Mouse (Mus musculus) olfactory bulb, adult 2 months (tissue): ENCODE results near the gene Atp2a2. TPM values are rescaled to one million over a fixed set of nuclear protein-coding genes. Genes with fewer than 3 reads are reported as not detected.

Source experiments
- H3K27ac ChIP-seq: fragments of 200-500 bp; 2 replicates; pipeline ENCODE4 v1.5.1; 2012; ENCODE audit warnings: low read depth, low read length; ENCODE audit not compliant: insufficient read depth
- H3K4me1 ChIP-seq: fragments of 200-500 bp; 2 replicates; pipeline ENCODE4 v1.6.1; 2012; ENCODE audit warnings: low read length; ENCODE audit not compliant: control insufficient read depth, insufficient read depth
- H3K4me3 ChIP-seq: fragments of 200-500 bp; 2 replicates; pipeline ENCODE4 v1.5.1; 2012; ENCODE audit warnings: mild to moderate bottlenecking, low read depth, low read length, moderate library complexity; ENCODE audit not compliant: insufficient read depth
- CTCF ChIP-seq: fragments of 200-500 bp; IDR thresholded peaks from 2 replicates; pipeline ENCODE4 v1.5.1; 2012; ENCODE audit warnings: low read depth, mild to moderate bottlenecking, low read length, moderate library complexity; ENCODE audit not compliant: insufficient read depth
- POLR2A ChIP-seq: fragments of 200-500 bp; IDR thresholded peaks from 2 replicates; pipeline ENCODE4 v1.6.1; 2012; ENCODE audit warnings: mild to moderate bottlenecking, low read depth, low read length, moderate library complexity; ENCODE audit not compliant: insufficient read depth
- WGBS: fragments of 180-500 bp; shearing (Covaris S2); methylation state at CpG from one replicate; pipeline ENCODE4 v1.1.7; 2018; 5-methylcytosine and 5-hydroxymethylcytosine counted together
- polyA plus RNA-seq: library from polyadenylated mRNA; stranded (reverse); fragments of >200 nt; gene quantifications from 2 replicates; pipeline ENCODE4 v1.2.4, GENCODE M21; 2012; ENCODE audit warnings: low replicate concordance; ENCODE audit not compliant: missing spikeins, insufficient read depth, insufficient read length

The Atp2a2 gene
- polyA plus RNA-seq, 1 experiment: 352 TPM

- TF ChIP-seq POLR2A (no peak), CTCF (no peak)
- WGBS: 96% methylated on average over 5 of the region's 5 CpGs
- no peak overlapping the region for H3K4me3 ChIP-seq
These were observed 87.7 kb downstream of the Atp2a2 start for GRCm38 (mm10) chr5:122414351-122414750.

GRCm38 (mm10) chr5:122412826-122413225 is 89.2 kb downstream of the Atp2a2 start:
- Histone ChIP-seq H3K4me3 (no peak overlapping the region), H3K4me1 (no peaks in the 10 kb centered on the region), H3K27ac (no peak overlapping the region)
- 65% methylated on average over 6 of the region's 6 CpGs for WGBS
- no peak for TF ChIP-seq CTCF
- TF ChIP-seq POLR2A: no peak

More at GRCm38 (mm10) chr5:122414351-122414750, 87.7 kb downstream of the Atp2a2 start:
- no peak overlapping the region for H3K27ac ChIP-seq
- no peaks in the 10 kb centered on the region for H3K4me1 ChIP-seq

GRCm38 (mm10) chr5:122411892-122412291 is 90.1 kb downstream of the Atp2a2 start:
- no peak overlapping the region for H3K27ac ChIP-seq
- no peaks in the 10 kb centered on the region for H3K4me1 ChIP-seq
- TF ChIP-seq CTCF (no peak), POLR2A (no peak)
- 82% methylated on average over 5 of the region's 5 CpGs for WGBS
- H3K4me3 ChIP-seq: no peak overlapping the region

GRCm38 (mm10) chr5:122409692-122410645 is 92.1 kb downstream of the Atp2a2 start:
- no peak overlapping the region for H3K27ac ChIP-seq
- TF ChIP-seq CTCF (no peak), POLR2A (no peak)
- no peaks in the 10 kb centered on the region for H3K4me1 ChIP-seq
- WGBS: 91% methylated on average over 19 of the region's 19 CpGs
- H3K4me3 ChIP-seq: no peak overlapping the region

GRCm38 (mm10) chr5:122405537-122405936 is 96.5 kb downstream of the Atp2a2 start:
- 93% methylated on average over 10 of the region's 10 CpGs for WGBS
- no peak overlapping the region for H3K4me3 ChIP-seq
- TF ChIP-seq POLR2A (no peak), CTCF (no peak)
- no peak overlapping the region for H3K27ac ChIP-seq
- peaks cover 8% of the 10 kb centered on the region for H3K4me1 ChIP-seq

Other genes with a start within 250 kb of the Atp2a2 start
- not detected in 2 replicates for gene Tctn1, start 237.8 kb downstream of the Atp2a2 start, polyA plus RNA-seq
- gene Pptc7, start 217.9 kb downstream of the Atp2a2 start, polyA plus RNA-seq: not detected in 2 replicates
- gene Rad9b, start 148.0 kb downstream of the Atp2a2 start, polyA plus RNA-seq: not detected in 2 replicates
- gene Vps29, start 147.9 kb downstream of the Atp2a2 start, polyA plus RNA-seq: 225 TPM in 1 of 2 replicates, not detected in the other
- gene Gpn3, start 130.3 kb downstream of the Atp2a2 start, polyA plus RNA-seq: not detected in 2 replicates
- not detected in 2 replicates for gene Fam216a, start 129.9 kb downstream of the Atp2a2 start, polyA plus RNA-seq
- gene Arpc3, start 110.3 kb downstream of the Atp2a2 start, polyA plus RNA-seq: 430 TPM in 1 of 2 replicates, not detected in the other
- not detected in 2 replicates for gene Anapc7, start 80.5 kb downstream of the Atp2a2 start, polyA plus RNA-seq
- not detected in 2 replicates for gene Ift81, start 112.3 kb upstream of the Atp2a2 start, polyA plus RNA-seq
- not detected in 2 replicates for gene P2rx7, start 141.7 kb upstream of the Atp2a2 start, polyA plus RNA-seq
- gene P2rx4, start 205.3 kb upstream of the Atp2a2 start, polyA plus RNA-seq: not detected in 2 replicates